15 mouse cellular contexts compared by ENCODE assay signal in genomic region chr13:37517055-37517807, GRCm38 (mm10).
DNase-seq lines count a peak whose midpoint lies in the region; ATAC-seq lines count a peak whose summit lies in the region.
"Had no signal": no experiment of that assay in that cellular context is flagged by ENCODE, and none has a peak within 500 bp of the region (broad histone marks: within the 10 kb centered on the region; RNA-seq: fewer than 3 reads in every experiment).

No protein-coding gene starts in this region.

- no peaks in the 10 kb centered on the region for H3K9me3 ChIP-seq in heart, embryonic 12.5 days (replicated peaks)
- no peaks in the 10 kb centered on the region for H3K9me3 ChIP-seq in neural tube, embryonic 14.5 days (ENCODE audit: control insufficient read depth, low read length)
- H3K9me3 ChIP-seq: embryonic facial prominence, embryonic 12.5 days had no signal

- no peak overlapping the region for H3K9ac ChIP-seq in heart, embryonic 12.5 days
- no peak overlapping the region for H3K9ac ChIP-seq in neural tube, embryonic 14.5 days (replicated peaks; ENCODE audit: low read depth, low read length)
- H3K9ac ChIP-seq: embryonic facial prominence, embryonic 12.5 days had no signal

- no peaks in the 10 kb centered on the region for H3K36me3 ChIP-seq in heart, embryonic 12.5 days
- H3K36me3 ChIP-seq in neural tube, embryonic 14.5 days (ENCODE audit: control insufficient read depth, insufficient read depth, low read length) = no peaks in the 10 kb centered on the region
- H3K36me3 ChIP-seq: embryonic facial prominence, embryonic 12.5 days had no signal

- H3K27ac ChIP-seq in heart, embryonic 12.5 days (ENCODE audit: poor library complexity, severe bottlenecking) = no peak overlapping the region
- no peak overlapping the region for H3K27ac ChIP-seq in neural tube, embryonic 14.5 days (ENCODE audit: low read depth, low read length)
- H3K27ac ChIP-seq: embryonic facial prominence, embryonic 12.5 days had no signal

- ATAC-seq in heart, embryonic 12.5 days (ENCODE audit: insufficient number of reproducible peaks, low FRiP score) = no peak
- ATAC-seq in neural tube, embryonic 14.5 days (ENCODE audit: low read depth) = peak; percentile 50; the same call in 1 of the 2 replicates
- peak; percentile 83 for ATAC-seq in granulocyte monocyte progenitor cell, adult 5-6 weeks (replicated peaks; ENCODE audit: poor library complexity, severe bottlenecking)
- ATAC-seq: intestine, embryonic 16.5 days had no signal

- no peaks in the 10 kb centered on the region for H3K27me3 ChIP-seq in heart, embryonic 12.5 days (replicated peaks)
- no peaks in the 10 kb centered on the region for H3K27me3 ChIP-seq in neural tube, embryonic 14.5 days (ENCODE audit: control insufficient read depth, insufficient read depth, low read length)
- H3K27me3 ChIP-seq: embryonic facial prominence, embryonic 12.5 days had no signal

- WGBS in heart, embryonic 12.5 days = 53% methylated on average over 14 of the region's 14 CpGs
- 34% methylated on average over 14 of the region's 14 CpGs for WGBS in neural tube, embryonic 14.5 days

- H3K4me1 ChIP-seq in heart, embryonic 12.5 days (replicated peaks) = peaks cover 14% of the 10 kb centered on the region; the same call in 1 of the 2 replicates
- peaks cover 5% of the 10 kb centered on the region; the same call in 1 of the 2 replicates for H3K4me1 ChIP-seq in neural tube, embryonic 14.5 days (ENCODE audit: control insufficient read depth, insufficient read depth, low read length)

- H3K4me2 ChIP-seq in heart, embryonic 12.5 days = no peak overlapping the region
- no peak overlapping the region for H3K4me2 ChIP-seq in neural tube, embryonic 14.5 days (ENCODE audit: low read depth, low read length)
- H3K4me2 ChIP-seq: embryonic facial prominence, embryonic 12.5 days had no signal

- DNase-seq in heart, adult 11 months = peak; percentile 25
- DNase-seq in neural tube, embryonic 10.5 days (ENCODE audit: extremely low spot score, low spot score) = no peak
- peak; percentile 67 for DNase-seq in retina, postnatal 7 days (ENCODE audit: low read depth, low spot score)
- DNase-seq in right cerebral cortex, postnatal 10 days (ENCODE audit: low spot score in 2 of 2) = no peak
- no peak for DNase-seq in heart, adult 8-10 months (ENCODE audit: low spot score)
- DNase-seq: cerebellum, adult 2 months; heart, postnatal 4 days; kidney, postnatal 36 days; lung, postnatal 14 days; thymus, postnatal 25 days had no signal

- H3K4me3 ChIP-seq in heart, embryonic 12.5 days = no peak overlapping the region
- no peak overlapping the region for H3K4me3 ChIP-seq in neural tube, embryonic 14.5 days (ENCODE audit: low read depth, low read length)
- H3K4me3 ChIP-seq: embryonic facial prominence, embryonic 12.5 days had no signal

Comparison
In these comparisons a context has a peak if more than half of its experiments do, and no peak if none do; other contexts are left out.
1. DNase-seq: peak in heart, adult 11 months (single experiment) and retina, postnatal 7 days (single experiment); none in neural tube, embryonic 10.5 days (single experiment), right cerebral cortex, postnatal 10 days (0 of 2) and heart, adult 8-10 months (single experiment).